Mouse (Mus musculus) kidney, postnatal 14 days (tissue): ENCODE data around the gene Chaf1a.
A peak's percentile ranks its signal among the peaks of the same experiment; 100 is the strongest.
"Not testable (repeated sequence)": the region's sequence is repeated elsewhere in the genome, so short reads cannot be mapped to it uniquely, and the experiment has no call there.

Experiments
- DNase-seq: peaks from one replicate; pipeline ENCODE4 v3.0.0; 2022; ENCODE audit warnings: mixed read lengths

Gene Chaf1a

GRCm38 (mm10) chr17:56038583-56039261 lies 1.5 kb upstream of the Chaf1a start:
- DNase-seq = no peak

DNA sequence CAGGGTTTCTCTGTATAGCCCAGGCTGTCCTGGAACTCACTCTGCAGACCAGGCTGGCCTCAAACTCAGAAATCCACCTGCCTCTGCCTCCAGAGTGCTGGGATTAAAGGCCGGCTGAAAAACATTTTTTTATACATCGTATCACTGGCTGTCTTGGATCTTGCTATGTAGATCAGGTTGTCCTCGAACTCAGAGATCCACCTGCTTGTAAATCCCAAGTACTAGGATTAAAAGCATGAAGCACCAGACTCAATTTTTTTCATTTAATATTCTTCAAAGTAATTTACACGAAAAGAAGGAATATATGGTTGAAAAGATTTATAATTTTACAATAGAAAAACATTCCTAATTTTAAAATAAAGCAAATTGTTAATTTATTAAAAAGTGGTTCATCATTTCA lies 894 bp upstream of the Chaf1a start:
- DNase-seq = no peak

- DNase-seq = no peak
These were observed 571 bp downstream of the Chaf1a start for GRCm38 (mm10) chr17:56040857-56041163.

- no peak for DNase-seq
These were observed 11.1 kb downstream of the Chaf1a start for GRCm38 (mm10) chr17:56051369-56051768.

- DNase-seq = no peak
These were observed 14.7 kb downstream of the Chaf1a start for GRCm38 (mm10) chr17:56054938-56055337.

DNA sequence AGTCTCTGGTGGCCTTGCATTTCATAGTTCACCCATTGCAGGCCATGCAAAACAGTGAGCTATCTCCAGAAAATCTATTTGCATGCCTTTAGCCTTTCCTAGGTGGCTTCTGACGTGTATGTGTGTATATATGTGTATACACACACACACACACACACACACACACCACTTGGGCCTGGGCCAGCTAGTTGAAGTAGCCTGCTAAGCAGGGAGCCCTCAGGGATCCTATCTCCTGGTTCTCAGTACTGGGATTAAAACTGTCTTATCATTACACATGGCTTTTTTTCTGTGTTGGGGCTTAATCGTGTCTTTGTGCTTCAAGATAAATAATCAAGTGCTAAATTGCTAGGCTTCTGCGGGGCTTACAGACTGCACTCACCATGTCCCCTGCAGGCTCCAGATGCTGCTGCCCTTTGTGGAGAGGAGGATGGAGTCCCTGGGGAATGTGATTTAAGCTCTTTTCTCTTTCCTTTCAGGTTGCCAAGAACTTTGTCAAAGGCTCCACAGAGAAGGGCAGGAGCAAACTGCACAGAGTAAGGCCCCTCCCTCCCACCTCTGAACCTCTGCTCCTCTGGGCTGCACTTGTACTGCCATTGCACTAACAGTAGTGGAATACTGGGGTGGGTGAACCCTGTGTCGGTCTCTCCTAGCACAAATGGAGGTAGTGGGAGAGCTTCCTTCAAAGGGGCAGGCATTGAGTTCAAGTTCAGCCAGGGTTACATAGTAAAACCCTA lies 15.9 kb downstream of the Chaf1a start:
- DNase-seq = no peak

DNA sequence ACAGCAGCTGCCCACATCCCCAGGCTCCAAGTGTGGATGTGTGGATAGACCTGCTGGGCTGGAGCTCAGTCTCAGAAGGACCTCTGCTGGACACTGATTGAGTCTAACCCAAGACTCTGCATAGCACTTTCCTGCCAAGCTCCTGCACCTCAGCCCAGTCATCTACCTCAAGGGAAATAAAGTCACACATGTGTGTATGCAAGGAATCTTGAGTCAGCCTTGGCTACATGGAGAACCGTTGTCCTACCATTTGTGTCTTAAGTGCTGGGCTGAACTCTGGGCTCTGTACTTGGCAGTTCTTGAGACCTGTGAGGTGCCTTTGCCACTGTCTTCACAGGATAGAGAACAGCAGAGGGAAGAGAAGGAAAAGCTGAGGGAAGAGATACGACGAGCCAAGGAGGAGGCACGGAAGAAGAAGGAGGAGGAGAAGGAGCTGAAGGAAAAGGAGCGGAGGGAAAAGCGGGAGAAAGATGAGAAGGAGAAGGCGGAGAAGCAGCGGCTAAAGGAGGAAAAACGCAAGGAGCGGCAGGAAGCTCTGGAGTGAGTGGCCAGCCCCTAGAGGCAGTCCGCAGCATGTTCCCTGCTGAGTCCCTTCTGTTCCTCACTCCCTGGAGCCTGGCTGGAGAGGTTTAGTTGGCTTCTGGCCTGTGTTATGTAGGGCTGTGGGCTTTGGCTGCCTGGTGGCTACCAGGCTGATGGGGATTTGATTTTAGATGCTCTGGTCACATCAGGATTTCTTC lies 17.3 kb downstream of the Chaf1a start:
- DNase-seq = no peak

- DNase-seq = no peak
These were observed 21.8 kb downstream of the Chaf1a start for GRCm38 (mm10) chr17:56062081-56062480.

- DNase-seq = not testable (repeated sequence)
These were observed 25.5 kb downstream of the Chaf1a start for GRCm38 (mm10) chr17:56065715-56066114.

- no peak for DNase-seq
These were observed 26.2 kb downstream of the Chaf1a start for GRCm38 (mm10) chr17:56066451-56066850.

DNA sequence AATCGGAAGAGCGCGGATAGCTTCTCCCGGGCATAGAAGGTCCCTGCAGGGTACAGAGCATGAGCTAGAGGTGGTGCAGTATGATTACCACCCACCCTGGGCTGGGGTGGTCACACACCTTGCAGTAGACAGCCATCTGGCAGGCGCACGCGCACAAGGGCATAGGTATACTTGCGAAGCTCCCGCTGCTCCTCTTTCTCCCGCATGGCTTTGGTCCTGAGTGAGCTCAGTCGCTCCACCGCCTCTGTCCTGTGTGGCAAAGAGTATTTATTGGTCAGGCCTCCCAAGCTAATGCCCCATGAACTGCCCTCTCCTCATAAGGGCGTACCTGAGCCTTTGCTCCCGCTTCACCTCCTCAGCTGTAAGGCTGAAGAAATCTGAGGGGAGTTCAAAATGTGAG lies 28.8 kb downstream of the Chaf1a start:
- no peak for DNase-seq

GRCm38 (mm10) chr17:56071126-56071525 lies 30.9 kb downstream of the Chaf1a start:
- no peak for DNase-seq

GRCm38 (mm10) chr17:56072243-56072642 lies 32.0 kb downstream of the Chaf1a start:
- DNase-seq = no peak

GRCm38 (mm10) chr17:56074097-56074826 lies 34.0 kb downstream of the Chaf1a start:
- DNase-seq = peak; percentile 92

GRCm38 (mm10) chr17:56074827-56075208 lies 34.6 kb downstream of the Chaf1a start, which contains the start of gene Ubxn6:
Gene Ubxn6, minus strand, starts transcription at chr17:56075028.
- peak; percentile 99 for DNase-seq

- DNase-seq = no peak
These were observed 37.3 kb downstream of the Chaf1a start for GRCm38 (mm10) chr17:56077523-56077922.

GRCm38 (mm10) chr17:56078361-56078760 lies 38.1 kb downstream of the Chaf1a start:
- DNase-seq = peak; percentile 17

DNA sequence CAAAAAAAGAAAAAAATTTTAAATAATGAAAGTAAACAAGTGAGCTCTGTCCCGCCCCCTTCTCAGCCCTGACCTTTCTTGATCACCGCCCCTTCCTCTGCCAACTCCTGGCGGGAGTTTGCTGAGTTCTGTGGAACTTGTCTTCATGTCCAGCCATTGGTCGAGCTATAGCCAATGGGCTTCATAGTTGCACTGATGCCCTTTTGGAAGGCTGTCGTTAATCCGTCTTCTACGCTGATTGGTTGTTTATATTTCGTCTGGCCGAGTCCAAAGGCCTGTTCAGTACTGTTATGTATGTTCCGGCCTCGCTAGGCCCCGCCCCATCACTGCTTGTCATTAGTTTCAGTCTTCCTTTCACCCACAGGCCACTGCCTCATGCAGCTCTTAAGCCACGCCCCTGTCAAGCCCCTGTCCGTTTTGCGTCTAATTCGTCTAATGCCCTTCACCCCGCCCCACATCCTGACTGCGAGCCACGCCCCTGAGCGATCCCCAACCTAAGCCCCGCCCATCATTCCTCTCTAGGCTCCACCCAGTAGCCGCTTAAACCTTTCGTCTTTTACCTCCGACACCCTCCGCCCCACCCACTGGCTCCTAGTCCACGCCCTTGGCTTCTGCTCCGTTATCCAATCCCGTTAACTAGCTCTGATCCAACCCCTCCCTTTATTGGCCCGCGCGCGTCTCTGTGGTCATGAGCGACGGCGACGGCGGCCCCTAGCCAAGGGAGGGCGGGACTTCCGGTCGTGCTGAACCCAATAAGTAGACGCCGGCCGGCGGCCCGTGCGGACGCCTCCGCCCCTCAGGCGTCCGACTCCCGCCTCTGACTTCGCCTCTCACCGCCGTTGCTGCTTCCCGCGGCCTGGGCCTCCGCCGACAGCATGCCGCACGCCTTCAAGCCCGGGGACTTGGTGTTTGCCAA lies 38.9 kb downstream of the Chaf1a start, which contains the start of gene Hdgfl2:
Hdgfl2 (plus strand) TSS at position 755 of the 916 bp plus-strand sequence.
- peak; percentile 100 for DNase-seq

DNA sequence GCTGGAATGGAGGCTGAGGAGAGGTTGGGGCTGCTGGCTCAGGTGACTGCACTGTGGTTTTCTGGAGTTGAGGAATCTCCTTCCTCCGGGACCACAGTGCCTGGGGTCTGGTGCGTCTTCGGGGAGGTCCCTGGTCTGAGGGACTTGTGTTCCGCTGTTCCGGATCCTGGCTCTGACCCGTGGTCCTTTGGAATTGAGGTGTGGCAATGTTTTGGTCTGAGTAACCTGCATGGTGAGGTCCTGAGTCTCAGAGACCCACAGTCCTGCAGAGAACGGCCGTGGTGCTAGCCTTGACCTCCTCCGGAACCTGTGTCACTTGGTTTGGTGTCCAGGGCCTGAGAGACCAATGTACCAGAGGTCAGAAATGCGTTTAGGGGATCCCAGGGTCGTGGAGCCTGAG lies 39.7 kb downstream of the Chaf1a start:
- peak; percentile 26 for DNase-seq

DNA sequence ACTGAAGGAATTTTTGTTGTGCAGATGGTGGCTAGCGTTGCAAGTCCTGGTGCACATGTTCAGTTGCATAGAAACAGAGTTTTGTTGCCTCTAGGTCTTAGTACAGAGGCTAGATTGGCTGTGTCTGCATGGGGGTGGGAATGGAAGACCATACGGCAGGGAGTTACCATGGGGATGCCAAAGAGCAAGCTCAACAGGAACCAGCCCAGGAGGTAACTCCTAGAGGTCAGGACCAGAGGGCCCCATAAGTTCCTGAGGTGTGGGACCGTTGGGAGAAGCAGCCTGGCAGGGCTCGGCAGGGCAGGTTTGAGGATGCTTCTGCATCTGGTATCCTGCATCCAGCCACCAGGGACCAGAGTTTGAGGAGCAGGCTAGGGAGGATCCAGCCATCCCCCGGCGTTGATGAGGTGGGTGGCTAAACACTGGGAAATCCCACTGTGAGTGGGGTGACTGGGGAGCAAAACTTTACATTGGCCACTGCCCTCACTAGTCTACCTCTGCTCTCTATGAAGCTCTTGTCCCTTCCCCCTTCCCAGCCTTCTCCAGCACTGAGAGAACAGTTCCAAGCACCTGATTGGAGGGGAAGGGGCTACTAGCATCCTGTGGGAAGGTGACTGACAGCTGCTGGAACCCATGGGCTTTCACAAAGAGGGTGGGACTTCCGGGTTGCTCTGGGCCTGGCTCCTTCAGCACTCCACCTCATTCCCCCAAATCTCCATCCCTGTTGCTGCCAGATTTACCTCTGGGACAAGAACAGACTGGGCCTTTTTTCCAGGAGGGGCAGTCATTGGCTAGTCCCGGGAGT lies 40.7 kb downstream of the Chaf1a start:
- peak; percentile 40 for DNase-seq

- DNase-seq = no peak
These were observed 52.1 kb downstream of the Chaf1a start for GRCm38 (mm10) chr17:56092312-56092711.
